Mouse (Mus musculus) stomach, postnatal 0 days (tissue): ENCODE data around the gene Clint1. TPM values are rescaled to one million over a fixed set of nuclear protein-coding genes. Genes with fewer than 3 reads are reported as not detected.
A peak's percentile ranks its signal among the peaks of the same experiment; 100 is the strongest.

ENCODE experiments used
- ATAC-seq: fragments of 200-750 bp; cut with Nextera tagmentation; 2 replicates; pipeline ENCODE4 v1.8.0; 2017; ENCODE audit not compliant: low FRiP score, low TSS enrichment
- DNase-seq: peaks from one replicate; pipeline ENCODE4 v3.0.0-alpha.2; 2016; ENCODE audit warnings: low spot score
- H3K27ac ChIP-seq: fragments of 300-500 bp; sonication (generic); replicated peaks from 2 replicates; pipeline ENCODE4 v1.5.1; 2014; ENCODE audit warnings: mild to moderate bottlenecking, control low read depth
- H3K27me3 ChIP-seq: fragments of 300-500 bp; sonication (generic); 2 replicates; pipeline ENCODE4 v1.6.1; 2014; ENCODE audit warnings: low read length; ENCODE audit not compliant: control insufficient read depth, insufficient read depth
- H3K36me3 ChIP-seq: fragments of 300-500 bp; sonication (generic); 2 replicates; pipeline ENCODE4 v1.6.1; 2014; ENCODE audit warnings: low read length, mixed read lengths; ENCODE audit not compliant: control insufficient read depth, insufficient read depth
- H3K4me1 ChIP-seq: fragments of 300-500 bp; sonication (generic); replicated peaks from 2 replicates; pipeline ENCODE4 v1.6.1; 2014; ENCODE audit warnings: antibody characterized with exemption; ENCODE audit not compliant: control insufficient read depth, insufficient read depth
- H3K4me2 ChIP-seq: fragments of 300-500 bp; sonication (generic); replicated peaks from 2 replicates; pipeline ENCODE4 v1.6.1; 2014; ENCODE audit warnings: low read depth, mild to moderate bottlenecking, control low read depth, moderate library complexity
- H3K4me3 ChIP-seq: fragments of 300-500 bp; sonication (generic); 2 replicates; pipeline ENCODE4 v1.5.1; 2014; ENCODE audit warnings: low read depth, low read length, control low read depth
- H3K9ac ChIP-seq: fragments of 300-500 bp; sonication (generic); 2 replicates; pipeline ENCODE4 v1.6.1; 2014; ENCODE audit warnings: mild to moderate bottlenecking, low read length, control low read depth, mixed read lengths
- H3K9me3 ChIP-seq: fragments of 300-500 bp; sonication (generic); 2 replicates; pipeline ENCODE4 v1.6.1; 2016; ENCODE audit warnings: low read length; ENCODE audit not compliant: control insufficient read depth
- CTCF ChIP-seq: IDR thresholded peaks from 2 replicates; pipeline ENCODE4 v1.5.1; 2016; ENCODE audit warnings: antibody characterized with exemption, low read depth, mild to moderate bottlenecking, moderate library complexity
- EP300 ChIP-seq: optimal IDR thresholded peaks from 2 replicates; pipeline ENCODE3; 2016; ENCODE audit warnings: antibody characterized with exemption
- WGBS: fragments of 180-500 bp; shearing (Covaris S2); extraction: QIAGEN DNeasy Blood & Tissue Kit; methylation state at CpG from one replicate; pipeline ENCODE4 v1.1.7; 2014; 5-methylcytosine and 5-hydroxymethylcytosine counted together
- polyA plus RNA-seq: library from polyadenylated mRNA; unstranded; fragments of >200 nt; fragmentation: Nextera tagmentation; extraction: Ambion mirVana; gene quantifications from 2 replicates; pipeline ENCODE4 v1.2.1, GENCODE M21; 2015

Clint1 gene
- polyA plus RNA-seq, 1 experiment from 2014 or later = 56.8 TPM

DNA sequence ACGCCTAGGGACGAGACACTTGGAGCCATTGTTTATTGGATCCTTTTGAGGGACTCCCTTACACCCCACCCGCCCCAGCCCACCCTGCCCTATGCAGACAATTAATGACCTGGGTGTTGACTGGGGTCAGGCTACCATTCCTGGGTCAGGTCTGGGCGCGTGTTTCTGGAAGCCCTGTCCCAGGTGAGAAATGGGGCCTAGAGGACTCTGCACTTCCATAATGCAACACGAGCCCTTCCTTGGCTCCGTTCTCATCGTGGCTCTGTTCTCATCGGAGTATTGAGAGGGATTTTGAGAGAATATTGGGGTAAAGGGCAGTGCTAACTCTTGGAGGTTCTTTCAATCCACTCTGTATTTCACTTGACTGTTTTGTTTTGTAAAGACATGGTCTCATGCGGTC lies 64.3 kb downstream of the Clint1 start:
- H3K4me1 ChIP-seq = no peaks in the 10 kb centered on the region
- no peaks in the 10 kb centered on the region for H3K9me3 ChIP-seq
- H3K27me3 ChIP-seq = no peaks in the 10 kb centered on the region
- H3K4me3 ChIP-seq = no peak overlapping the region
- H3K9ac ChIP-seq = no peak overlapping the region
- H3K36me3 ChIP-seq = peaks cover 6% of the 10 kb centered on the region; the same call in 1 of the 2 replicates
- no peak overlapping the region for H3K4me2 ChIP-seq
- TF ChIP-seq CTCF (no peak), EP300 (no peak)
- ATAC-seq = no peak
- H3K27ac ChIP-seq = no peak overlapping the region
- WGBS = 72% methylated on average over 10 of the region's 10 CpGs
- DNase-seq = no peak

DNA sequence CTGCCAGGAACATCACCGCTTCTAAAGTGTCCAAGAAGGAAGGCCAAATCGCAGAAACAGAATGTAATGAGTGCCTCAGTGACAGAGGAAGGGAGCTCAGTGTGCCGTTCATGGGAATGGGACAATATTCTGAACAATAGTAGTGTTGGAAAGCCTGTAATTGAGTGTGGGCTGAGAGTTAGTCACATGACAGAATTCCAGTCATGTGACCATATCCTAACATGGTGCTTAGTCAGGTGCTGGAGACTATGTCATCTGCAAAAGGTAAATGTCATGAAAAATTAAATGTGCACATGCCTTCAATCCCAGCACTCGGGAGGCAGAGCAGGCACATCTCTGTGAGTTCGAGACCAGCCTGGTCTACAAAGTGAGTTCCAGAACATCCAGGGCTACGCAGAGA lies 66.2 kb downstream of the Clint1 start:
- Histone ChIP-seq H3K4me1 (no peaks in the 10 kb centered on the region), H3K9me3 (no peaks in the 10 kb centered on the region), H3K9ac (no peak overlapping the region), H3K27ac (no peak overlapping the region), H3K36me3 (no peaks in the 10 kb centered on the region), H3K4me3 (no peak overlapping the region), H3K4me2 (no peak overlapping the region), H3K27me3 (no peaks in the 10 kb centered on the region)
- no peak for ATAC-seq
- 92% methylated on average over 6 of the region's 6 CpGs for WGBS
- DNase-seq = no peak
- no peak for TF ChIP-seq EP300
- TF ChIP-seq CTCF = no peak

DNA sequence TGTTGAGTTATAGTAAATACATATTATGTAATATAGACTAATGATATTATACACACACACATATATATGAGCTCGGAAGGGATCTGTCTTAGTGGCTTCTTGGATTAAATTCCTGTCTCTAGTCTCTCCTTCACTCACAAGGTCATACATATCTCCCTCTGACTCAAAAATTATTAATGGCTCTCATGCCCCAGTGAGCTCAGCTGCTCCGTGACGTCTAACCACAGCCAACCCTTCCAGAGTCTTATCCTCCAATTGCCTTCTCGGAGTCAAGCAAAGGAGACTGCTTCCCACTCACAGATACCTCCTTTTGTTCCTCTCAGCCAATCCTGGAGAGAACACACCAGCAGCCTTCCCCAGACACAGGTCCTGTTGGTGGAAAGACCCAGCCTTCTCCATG lies 67.0 kb downstream of the Clint1 start:
- Histone ChIP-seq H3K9me3 (no peaks in the 10 kb centered on the region), H3K4me2 (no peak overlapping the region), H3K27me3 (no peaks in the 10 kb centered on the region), H3K9ac (no peak overlapping the region), H3K4me3 (no peak overlapping the region), H3K4me1 (no peaks in the 10 kb centered on the region), H3K36me3 (no peaks in the 10 kb centered on the region), H3K27ac (no peak overlapping the region)
- TF ChIP-seq CTCF (no peak), EP300 (no peak)
- no peak for DNase-seq
- 76% methylated on average over 4 of the region's 4 CpGs for WGBS
- no peak for ATAC-seq

DNA sequence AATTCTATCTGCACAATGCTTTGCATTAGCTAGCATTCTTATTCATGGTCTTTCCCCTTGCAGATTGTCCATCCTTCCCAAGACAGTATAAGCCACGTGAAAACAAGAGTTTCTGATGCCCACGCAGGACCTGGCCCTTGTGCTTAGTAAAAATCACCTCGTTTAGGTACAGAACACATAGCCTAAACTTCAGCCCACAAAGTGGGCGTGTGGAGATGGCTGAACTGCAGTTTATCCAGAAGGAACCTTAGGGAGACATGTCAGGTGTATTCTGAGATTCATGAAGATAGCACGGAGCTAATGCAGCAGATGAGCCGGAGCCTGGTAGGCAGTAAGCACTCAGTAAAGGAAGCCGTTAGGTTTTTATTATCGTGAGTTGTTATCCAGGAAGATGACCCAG lies 69.2 kb downstream of the Clint1 start:
- 52% methylated on average over 8 of the region's 8 CpGs for WGBS
- no peak overlapping the region for H3K9ac ChIP-seq

DNA sequence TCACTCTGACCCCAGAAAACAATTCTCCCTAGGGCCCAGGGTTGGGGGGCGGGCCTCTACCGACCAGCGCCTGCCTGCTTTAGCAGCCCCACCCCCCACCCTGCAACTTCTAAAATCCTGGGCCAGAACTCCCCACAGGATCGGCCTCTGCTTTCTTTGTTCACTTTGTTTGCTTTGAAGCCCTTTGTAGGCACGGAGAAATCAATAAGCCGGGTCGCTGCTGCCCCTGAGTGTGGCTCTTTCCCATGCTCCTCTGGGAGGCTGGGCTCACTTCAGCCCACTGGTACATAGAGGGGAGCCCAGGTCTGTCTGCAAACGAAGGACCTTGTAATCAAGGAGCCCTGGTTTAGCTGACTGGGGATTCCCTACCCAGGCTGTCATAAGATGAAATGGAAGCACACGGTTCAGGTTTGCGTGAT lies 69.6 kb downstream of the Clint1 start:
- TF ChIP-seq CTCF (no peak), EP300 (no peak)
- Histone ChIP-seq H3K27ac (no peak overlapping the region), H3K4me3 (no peak overlapping the region), H3K36me3 (no peaks in the 10 kb centered on the region), H3K27me3 (no peaks in the 10 kb centered on the region), H3K9ac (0 out of 2 replicates have a peak overlapping the region, but pooled peaks have one; percentile 18), H3K9me3 (no peaks in the 10 kb centered on the region), H3K4me2 (no peak overlapping the region), H3K4me1 (no peaks in the 10 kb centered on the region)
- DNase-seq (no peak), ATAC-seq (no peak)
- 17% methylated on average over 10 of the region's 10 CpGs for WGBS

More for the DNA sequence above, 69.2 kb downstream of the Clint1 start:
- Histone ChIP-seq H3K36me3 (no peaks in the 10 kb centered on the region), H3K4me1 (no peaks in the 10 kb centered on the region), H3K9me3 (no peaks in the 10 kb centered on the region), H3K4me3 (no peak overlapping the region), H3K27ac (no peak overlapping the region), H3K4me2 (no peak overlapping the region), H3K27me3 (no peaks in the 10 kb centered on the region)
- no peak for TF ChIP-seq CTCF
- no peak for TF ChIP-seq EP300
- DNase-seq (no peak), ATAC-seq (no peak)

DNA sequence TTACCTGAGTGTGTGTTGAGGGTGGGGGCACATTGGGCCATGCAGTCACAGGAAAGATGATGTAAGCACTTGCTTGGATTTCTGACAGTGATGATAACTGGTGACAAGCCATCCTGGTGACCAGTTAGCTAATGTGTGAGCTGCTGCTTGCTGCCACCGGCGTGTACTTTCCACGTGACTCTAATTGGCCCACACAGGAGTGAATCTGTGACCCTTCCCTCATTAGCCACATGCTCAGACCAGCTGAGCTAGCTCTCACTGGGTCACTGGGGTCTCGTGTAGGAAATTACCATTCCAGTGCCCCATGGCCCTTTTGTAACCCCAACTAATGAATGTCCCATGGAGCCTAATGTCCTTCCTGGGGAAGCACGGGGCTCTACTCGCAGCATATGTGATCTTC lies 73.6 kb downstream of the Clint1 start:
- Histone ChIP-seq H3K27ac (no peak overlapping the region), H3K4me2 (no peak overlapping the region), H3K9ac (no peak overlapping the region), H3K27me3 (no peaks in the 10 kb centered on the region), H3K4me1 (no peaks in the 10 kb centered on the region), H3K36me3 (no peaks in the 10 kb centered on the region), H3K4me3 (no peak overlapping the region), H3K9me3 (no peaks in the 10 kb centered on the region)
- no peak for TF ChIP-seq CTCF
- no peak for TF ChIP-seq EP300
- no peak for ATAC-seq
- WGBS = 66% methylated on average over 6 of the region's 6 CpGs
- no peak for DNase-seq
